Mouse (Mus musculus) cerebral cortex, adult 2 months (tissue): ENCODE measurements around the gene Akap2.

Source experiments
- WGBS: fragments of 180-500 bp; shearing (Covaris S2); methylation state at CpG from one replicate; pipeline ENCODE4 v1.1.7; 2018; 5-methylcytosine and 5-hydroxymethylcytosine counted together

Akap2 gene

GRCm38 (mm10) chr4:57914193-57915190 is 197.0 kb downstream of the Akap2 start:
- 66% methylated on average over 10 of the region's 10 CpGs for WGBS

DNA sequence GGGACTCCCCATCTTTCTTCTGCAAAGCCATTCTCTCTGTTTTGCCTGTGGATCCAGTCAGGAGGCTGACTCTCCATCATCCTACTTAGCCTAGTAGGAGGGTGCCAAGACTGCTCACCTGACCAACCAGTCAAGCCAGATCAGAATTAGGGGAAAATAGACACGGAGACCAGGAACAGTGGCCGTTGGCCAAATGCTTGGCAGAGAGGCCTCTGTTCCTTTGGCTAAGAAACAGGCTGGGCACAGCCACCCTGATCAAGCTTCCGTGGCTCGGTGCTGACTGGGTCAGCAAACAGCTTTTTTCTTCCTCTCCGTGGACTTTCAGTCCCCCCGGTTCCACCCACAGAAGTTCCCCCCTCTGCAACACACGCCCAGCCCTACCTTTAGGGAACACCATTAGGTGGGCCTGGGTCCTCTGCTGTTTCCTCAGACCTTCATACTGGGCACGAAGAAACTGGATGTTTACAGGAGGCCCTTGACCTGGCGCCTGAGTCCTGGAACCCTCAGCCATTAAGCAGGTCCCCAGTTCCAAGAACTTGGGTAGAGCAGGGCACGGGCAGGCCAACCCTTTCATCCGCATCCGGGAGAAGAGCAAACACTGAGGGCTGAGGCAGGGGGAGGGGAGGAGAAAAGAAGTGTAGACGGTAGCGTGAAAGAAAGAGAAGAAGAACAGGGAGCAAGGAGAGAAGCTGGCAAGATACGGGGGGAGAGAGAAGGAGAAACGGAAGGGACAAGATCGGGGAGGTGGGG is 197.9 kb downstream of the Akap2 start:
- 52% methylated on average over 17 of the region's 17 CpGs for WGBS

DNA sequence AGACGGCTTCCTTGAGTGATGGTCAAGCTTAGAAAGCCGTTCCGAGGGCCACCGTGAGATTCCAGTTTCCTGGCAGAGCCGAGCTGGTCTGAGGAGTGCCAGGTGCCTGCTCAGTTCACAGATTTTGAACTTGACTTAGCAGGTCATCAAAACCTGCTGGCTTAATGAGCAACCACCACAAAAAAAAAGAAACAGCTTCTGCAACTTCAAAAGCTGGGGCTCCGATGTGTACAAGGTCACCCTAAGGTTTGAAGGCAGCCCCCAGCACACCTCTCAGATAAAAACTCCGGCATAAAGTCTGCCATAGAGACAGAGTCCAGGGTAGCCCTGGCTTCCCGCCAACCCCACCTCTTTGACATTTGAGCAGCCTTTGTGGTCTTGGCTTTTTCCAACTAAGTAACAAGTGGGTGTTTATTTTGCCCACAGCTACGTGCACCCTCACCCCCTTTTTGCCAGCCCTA is 198.8 kb downstream of the Akap2 start, which contains the start of gene D630039A03Rik:
Gene D630039A03Rik (minus strand): TSS at position 97 of the 461 bp plus-strand sequence.
- 32% methylated on average over 9 of the region's 9 CpGs for WGBS

DNA sequence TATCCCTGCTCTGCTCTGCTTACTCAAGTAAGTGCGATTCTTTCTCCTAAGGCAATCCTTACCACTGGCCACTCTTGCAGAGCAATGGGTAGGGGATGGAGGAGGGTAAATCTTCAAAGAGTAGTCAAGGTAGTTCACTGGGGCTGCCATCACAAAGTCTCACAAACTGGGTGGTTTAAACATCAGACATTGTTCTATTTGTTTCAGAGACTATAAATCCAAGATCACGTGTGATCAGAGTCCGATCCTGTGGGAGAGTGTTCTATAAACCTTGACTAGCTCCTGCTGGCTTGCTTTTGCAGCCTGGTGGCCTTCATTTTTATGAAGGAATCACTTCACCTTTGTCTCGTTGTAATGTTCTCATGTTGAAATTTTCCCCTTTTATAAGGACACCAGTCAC is 199.3 kb downstream of the Akap2 start:
- 88% methylated on average over 4 of the region's 4 CpGs for WGBS

- 42% methylated on average over 8 of the region's 8 CpGs for WGBS
These were observed 202.3 kb downstream of the Akap2 start for GRCm38 (mm10) chr4:57919494-57920423.

GRCm38 (mm10) chr4:57920522-57920921 is 203.1 kb downstream of the Akap2 start:
- WGBS: 93% methylated on average over 1 of the region's 1 CpGs

DNA sequence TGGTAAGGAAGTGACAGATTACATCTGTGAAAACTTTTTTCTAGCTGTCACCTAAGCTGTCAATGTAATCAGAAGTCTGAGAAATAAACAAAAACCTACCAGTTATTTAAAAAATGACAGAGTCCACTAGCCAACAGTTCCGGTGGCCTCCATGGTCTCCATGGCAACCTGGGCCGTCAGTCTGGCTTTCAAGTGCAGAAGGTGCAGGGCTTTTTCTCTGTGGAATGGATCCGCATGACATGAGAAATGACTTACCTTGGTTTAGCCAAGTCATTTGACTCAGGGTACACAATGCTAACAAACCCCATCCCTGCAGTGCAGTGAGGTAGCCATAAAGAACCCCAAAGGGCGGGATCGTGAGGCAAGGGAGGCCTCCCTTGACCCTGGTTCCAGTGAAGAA is 204.7 kb downstream of the Akap2 start:
- WGBS: 72% methylated on average over 5 of the region's 5 CpGs

GRCm38 (mm10) chr4:57924556-57925071 is 207.2 kb downstream of the Akap2 start:
- WGBS: 80% methylated on average over 6 of the region's 6 CpGs

DNA sequence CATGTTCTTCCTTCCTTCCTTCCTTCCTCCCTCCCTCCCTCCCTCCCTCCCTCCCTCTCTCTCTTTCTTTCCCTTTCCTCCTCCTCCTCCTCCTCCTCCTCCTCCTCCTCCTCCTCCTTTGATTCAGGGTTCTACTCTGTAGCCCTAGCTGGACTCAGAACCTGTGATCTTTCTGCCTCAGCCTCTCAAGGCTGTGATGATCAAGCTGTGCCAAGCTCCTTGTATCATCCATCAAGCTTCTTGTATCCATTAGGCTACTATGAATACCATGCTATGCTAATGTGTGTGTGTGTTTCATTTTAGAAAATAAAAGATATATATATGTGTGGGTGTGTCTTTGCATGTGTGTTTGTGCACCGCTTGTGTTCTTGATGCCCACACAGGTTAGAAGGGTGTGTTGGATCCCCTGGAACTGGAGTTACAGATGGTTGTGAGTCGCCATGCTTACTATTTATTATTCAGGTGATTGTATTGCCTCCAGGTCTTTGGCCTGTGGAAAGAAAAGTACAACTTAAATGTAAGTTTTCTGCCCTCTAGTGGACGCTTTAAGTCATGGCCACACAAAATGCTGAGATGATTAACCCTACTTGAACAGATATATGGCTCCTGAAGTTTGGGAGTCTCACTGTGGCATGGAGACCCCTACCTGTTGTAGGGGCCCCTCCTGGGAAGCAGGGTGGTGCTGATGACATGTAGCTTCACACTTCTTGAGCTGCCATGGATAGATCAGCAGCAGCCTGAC is 210.2 kb downstream of the Akap2 start:
- 20% methylated on average over 3 of the region's 3 CpGs for WGBS

DNA sequence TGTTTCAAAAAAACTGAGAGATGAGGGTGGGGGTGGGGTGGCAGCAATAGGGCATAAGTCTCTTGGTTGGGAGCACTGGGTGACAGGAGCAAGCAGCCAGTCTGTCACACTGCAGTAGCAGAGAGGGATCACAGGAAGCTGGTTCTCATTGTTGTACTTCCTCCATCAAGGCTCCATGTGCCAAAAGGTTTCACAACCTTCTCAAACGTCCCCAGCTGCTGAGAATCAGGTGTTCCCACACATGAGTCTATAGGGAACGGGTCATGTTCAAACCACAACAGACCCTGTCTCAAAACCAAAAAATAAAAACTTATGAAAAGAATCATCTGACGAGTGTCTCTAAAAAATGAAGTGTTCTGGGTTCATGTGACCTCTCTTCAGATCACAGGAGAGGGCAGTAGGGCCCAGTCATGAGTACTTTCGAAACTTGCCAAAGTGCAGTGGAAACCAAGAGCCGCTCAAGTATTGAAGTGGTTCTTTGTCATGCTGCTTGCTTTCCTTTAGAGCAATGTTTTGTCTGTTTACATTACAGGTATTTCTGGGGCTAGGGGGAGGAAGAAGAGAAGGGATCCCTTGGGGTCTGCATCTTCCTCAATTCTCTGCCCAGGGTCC is 213.2 kb downstream of the Akap2 start:
- 77% methylated on average over 5 of the region's 5 CpGs for WGBS

DNA sequence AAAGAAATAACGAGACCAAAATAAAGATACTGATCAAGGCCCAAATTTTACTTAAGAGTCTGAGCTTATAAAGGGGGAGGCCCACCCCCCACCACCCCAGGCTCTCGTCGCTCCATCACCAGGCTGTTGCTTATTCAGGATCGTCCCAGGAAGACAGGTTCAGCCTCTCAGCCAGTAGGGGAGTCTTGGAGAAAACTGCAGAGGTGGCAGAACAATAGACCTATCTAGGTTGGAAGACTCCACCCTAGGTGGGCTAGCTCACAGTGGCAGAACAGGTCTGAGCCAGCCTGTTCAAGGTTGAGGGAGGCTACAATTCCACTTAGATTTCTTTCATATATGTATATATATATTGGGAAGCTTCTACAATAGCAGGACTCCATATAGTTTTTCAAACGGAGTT is 216.7 kb downstream of the Akap2 start:
- 77% methylated on average over 5 of the region's 5 CpGs for WGBS

DNA sequence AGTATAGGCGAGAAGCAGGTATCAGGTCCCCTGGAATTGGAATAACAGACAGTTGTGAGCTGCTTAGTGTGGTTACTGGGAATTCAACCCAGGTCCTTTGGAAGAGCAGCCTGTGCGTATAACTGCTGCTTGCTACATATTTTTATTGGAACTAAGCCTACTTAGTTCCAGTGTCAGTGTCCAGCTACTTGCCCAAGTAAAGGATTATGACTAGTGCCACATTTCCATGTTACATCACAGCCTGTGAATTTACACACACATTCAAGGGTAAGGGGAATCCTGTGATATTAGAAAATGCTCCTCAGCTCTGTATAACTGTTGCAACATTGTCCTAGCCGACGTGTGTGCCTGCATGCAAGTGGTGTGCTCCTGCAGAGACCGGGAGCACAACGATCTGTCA is 219.8 kb downstream of the Akap2 start:
- WGBS: 85% methylated on average over 6 of the region's 6 CpGs

- 95% methylated on average over 4 of the region's 4 CpGs for WGBS
These were observed 223.2 kb downstream of the Akap2 start for GRCm38 (mm10) chr4:57940631-57941030.

- WGBS: 91% methylated on average over 2 of the region's 2 CpGs
These were observed 225.4 kb downstream of the Akap2 start for GRCm38 (mm10) chr4:57942892-57943291.
